Mouse (Mus musculus): ENCODE data around the gene Mapkap1.

Mapkap1 gene

DNA sequence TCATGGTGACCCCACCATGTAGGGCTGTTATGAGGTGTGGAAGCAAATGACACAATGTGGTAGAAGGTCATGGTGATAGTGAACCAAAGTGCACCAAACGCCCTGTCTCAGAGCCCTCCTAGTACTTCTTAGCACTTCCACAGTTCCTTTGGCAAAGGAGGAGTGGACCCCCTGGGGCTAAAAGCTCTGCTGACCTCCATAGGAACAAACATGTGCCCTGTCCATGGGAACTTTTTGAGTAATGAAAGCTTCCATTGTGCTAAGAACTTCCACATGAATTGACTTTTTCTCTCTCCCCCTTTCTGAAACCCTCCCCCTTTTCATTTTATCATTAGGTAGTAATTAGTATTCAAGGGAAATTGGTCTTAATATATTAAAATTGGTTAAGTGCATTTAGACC lies 164.5 kb downstream of the Mapkap1 start:
- DNase-seq (ENCODE audit: extremely low read depth, low read depth) = no peak

DNA sequence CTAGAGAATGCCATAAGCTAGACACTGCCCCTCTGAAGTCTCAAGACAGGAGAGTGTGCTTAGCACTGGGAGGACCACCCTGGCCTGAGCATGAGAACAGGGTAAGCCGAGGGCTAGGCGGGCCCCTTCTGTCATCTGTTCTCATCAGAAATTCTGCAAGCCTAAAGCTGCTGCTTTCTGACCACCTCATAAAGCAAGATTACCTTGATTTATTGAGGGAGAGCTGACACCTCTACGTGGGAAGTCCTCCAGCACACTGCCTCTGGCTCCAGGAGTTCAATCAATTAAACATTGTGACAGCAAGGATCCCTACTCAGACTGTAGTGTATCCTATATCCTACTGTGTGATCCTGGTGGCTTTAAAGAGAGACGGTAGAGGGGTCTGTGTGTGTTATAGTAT lies 166.5 kb downstream of the Mapkap1 start:
- DNase-seq (ENCODE audit: extremely low read depth, low read depth) = no peak

DNA sequence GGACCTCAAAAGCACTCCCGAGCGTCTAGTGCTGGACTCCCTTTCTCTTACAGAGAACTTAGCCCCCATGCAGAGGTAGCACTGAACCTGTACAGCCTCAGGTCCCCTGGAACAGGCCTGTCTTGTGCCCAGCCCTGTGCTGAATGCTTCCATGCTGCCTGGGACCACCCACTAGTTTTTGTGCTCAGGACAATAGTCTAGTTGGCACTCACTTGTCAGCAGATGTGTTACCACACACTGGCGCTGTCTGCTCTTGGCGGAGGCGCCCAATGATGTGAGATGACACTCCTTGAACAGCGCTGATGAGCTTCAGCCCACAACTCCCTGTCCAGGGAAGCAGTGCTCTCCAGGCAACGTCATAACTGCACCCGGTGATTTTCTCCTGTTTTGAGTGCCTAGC lies 182.0 kb downstream of the Mapkap1 start:
- no peak for DNase-seq (ENCODE audit: extremely low read depth, low read depth)

DNA sequence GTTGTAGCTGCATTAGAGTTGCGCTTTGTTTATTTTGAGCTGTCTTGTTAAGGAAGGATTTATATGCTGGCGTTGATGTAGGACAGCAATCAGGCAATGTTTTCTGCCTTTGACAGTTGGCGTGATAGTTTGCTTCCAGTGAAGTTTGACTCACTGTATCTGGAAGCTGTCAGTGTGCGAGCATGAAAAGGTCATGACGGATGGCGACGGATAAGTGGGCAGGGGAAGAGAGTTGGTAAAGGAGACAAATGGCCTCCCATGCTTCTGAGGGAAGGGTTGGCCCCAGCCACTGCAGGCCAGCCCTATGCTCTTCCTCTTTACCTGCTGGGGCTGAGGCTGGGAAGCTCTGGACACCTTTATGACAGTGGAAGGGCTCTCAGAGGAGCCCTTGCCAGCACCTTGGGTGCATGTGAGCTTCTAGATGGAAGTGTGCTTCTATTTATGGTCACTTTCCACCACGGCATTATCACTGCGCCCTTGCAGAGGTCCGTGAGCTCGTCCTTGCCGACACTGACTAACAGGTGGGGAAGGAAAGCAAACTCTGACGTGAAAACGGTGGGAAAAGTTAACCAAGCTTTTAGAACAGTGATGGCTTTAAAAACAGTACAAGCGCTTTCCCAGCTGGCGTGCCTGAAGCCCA lies 185.3 kb downstream of the Mapkap1 start:
- DNase-seq (ENCODE audit: extremely low read depth, low read depth) = no peak

DNA sequence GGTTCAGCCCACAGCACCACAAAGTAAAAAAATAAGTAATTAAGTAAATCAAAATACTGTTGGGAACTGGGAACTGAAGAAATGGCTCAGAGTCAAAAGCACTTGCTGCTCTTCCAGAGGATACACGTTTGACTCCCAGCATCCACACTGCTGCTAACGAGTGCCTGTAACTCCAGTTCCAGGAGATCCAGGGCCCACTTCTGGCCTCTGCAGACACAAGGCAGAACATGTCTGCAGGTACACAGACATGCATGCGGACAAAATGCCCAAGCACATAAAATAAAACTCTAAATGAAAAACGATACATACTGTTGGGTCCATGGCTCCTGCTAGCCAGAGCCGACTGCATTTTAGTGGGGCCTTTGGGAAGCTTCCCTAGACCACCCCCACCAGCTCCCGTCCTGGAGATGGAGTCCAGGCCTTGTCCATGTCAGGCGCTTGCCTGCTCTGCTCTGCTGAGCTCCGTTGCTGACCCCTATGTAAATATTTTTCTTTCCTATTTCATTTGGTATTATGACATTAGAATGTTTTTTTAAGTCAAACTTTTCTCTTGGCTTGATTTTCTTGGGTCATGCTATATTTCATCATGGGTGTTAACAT lies 185.9 kb downstream of the Mapkap1 start:
- DNase-seq (ENCODE audit: extremely low read depth, low read depth) = no peak

DNA sequence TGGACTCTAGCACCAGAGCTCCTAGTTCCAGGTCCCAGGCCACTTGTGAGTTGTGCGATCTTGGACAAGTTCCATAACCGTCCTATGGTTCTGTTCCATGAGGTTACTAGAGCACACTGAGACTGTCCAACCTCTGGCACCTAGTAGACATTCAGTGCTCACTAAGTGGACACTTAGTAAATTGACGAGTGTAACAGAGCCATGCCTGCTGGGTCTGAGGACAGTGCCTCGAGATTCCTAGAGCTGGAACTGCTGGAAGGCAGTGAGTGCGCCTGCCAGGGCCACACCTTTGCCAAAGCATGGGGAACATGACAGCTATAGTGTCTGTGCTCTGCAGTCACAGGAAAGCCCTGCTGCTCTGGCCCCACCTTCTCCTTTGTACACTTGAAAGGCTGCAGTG lies 187.4 kb downstream of the Mapkap1 start:
- no peak for DNase-seq (ENCODE audit: extremely low read depth, low read depth)

DNA sequence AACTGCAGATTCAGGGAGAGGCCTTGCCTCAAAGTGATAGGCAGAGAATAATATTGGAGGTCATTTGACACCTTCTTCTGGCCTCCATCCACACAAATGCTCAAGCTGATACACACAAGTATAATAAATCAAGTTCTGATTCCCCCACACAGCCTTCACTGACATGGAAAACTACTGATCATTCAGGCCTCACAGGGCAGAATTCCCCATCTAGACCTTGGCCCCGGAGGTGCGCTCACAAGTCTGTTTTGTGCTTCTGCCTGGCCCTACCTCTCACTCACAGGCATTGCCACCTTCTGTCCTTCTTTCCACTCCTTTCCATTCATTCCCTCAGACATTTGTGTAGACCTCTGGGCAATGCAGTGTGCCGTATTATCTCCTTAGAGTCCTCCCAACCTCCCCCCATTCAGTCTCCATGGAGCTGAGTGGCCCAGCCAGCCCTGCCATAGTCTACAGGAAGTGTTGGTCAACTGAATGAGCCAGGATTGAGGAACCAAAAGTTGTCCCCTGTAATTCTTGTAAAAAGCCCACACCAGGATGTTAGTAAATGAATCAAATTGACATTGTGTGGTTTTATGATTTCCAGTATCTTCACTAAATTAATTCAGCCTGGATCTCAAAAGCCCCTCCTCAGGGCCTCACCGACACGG lies 193.2 kb downstream of the Mapkap1 start:
- no peak for DNase-seq (ENCODE audit: extremely low read depth, low read depth)

DNA sequence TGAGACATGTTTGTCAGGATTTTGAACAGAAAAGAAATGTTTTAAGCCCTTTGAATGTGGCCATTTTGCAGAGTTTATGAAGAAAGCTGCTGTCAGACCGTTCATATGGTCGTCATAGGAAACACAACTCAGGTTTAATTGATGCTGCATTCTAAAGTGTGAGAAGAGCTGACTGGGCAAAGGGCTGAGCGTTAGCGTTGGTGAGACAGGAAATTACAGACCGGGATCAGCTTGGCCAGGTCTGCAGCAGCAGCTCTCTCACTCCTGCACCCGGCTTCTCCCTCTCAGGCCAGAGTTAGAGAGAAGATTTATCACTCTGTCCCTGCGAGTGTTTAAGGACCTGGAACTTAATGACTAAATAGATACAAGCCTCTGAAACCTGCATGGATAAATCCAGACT lies 194.2 kb downstream of the Mapkap1 start:
- DNase-seq (ENCODE audit: extremely low read depth, low read depth) = no peak

DNA sequence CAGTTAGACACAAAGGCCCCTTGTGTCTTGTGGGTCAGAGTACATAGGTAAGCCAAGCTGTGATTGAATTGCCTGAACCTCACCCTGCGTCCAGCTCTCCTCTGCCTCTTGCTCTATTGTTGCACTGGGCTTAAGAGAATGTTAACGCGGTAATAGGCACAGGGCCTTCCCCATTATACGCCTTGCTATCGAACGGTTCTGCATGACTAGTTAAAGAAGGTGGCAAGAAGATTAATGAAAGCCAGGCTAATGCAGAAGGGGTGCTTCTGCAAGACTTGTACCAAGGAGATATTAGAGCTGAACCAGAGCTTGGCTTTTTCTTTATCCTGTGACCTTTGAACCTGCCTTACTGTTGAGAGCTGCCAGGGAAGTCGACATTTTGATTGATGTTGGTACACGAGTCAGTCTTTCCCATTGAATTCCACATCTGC lies 195.6 kb downstream of the Mapkap1 start:
- no peak for DNase-seq (ENCODE audit: extremely low read depth, low read depth)

DNA sequence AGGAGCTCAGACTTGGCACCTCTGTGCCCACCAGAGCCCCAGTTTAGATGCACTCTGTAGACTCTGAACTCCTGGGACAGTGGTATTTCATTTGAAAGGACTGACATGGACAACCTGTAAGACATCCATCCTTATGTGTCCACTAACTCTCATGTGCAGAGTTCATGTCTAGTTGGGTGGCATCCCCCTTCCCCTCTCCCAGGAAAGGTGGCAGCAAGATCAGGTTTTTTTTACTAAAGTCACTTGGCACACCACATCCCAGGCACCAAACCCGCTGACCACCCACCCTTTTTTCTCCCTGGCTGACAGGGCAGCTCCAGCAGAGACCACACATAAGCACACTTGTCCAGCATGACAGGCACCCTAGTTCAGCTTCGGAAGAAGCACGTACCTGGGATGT lies 196.3 kb downstream of the Mapkap1 start:
- no peak for DNase-seq (ENCODE audit: extremely low read depth, low read depth)

DNA sequence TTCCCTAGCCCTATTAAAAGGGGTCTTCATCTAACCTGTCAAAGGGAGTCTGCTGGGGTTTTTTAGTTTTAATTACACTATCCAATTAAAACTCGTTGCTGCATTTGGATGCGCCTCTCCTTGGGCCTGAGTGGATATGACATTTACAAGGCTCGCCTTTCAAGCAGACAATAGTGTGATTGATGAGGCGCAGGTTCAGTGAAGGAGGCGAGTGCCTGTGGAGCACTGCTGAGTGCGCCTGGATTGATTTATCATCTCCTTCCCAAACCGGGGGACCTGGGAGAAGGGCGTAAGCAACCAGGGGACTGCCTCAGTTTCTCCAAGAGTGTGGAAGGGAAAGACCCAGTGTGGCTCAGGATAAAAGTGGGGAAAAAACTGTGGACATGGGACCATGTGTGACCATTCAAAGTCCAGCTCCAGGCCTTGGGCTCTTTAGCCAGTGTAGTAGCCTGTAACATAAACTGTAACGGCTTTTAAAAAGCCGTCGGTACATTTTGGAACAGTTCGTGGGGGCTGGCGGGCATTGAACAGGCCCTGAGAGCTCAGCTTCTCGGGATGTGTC lies 197.2 kb downstream of the Mapkap1 start:
- DNase-seq (ENCODE audit: extremely low read depth, low read depth) = no peak

DNA sequence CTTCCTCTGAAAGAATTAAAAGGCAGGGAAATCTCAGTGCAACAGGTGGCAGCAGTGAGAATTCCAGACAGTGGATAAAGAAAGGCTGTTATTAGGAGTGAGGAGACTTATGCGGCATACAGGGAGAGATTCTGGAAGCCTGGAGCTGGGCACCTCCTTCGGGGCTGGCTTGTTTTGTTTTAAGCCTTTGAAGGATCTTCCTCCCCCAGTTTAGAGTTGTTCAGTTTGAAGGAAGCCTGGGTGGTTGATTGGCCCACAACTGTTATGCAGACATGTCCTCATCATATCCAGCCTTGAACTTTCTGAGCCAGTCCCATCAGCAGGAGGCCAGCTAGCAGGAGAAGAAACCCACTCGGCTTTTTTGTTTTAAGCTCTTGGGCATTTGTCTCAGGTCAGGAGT lies 198.5 kb downstream of the Mapkap1 start:
- no peak for DNase-seq (ENCODE audit: extremely low read depth, low read depth)

DNA sequence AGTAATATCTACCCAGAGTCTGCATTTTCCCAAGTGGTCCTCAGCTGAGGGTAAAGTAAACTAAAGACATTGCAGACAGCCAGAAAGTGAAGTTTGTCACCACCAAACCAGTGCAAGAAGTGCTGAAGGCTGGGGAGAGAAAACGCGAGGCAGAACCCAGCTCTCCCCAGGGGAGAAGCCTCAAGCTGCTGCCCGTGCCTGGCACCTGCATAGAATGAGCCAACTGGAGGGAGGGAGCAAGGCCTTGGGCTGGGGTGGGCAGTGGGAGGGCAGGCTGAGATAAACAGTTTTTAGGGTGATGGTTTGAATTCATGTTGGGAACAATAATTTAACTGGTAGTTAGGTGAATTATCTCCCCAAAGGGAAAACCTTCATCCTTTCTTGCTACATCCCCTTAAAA lies 202.3 kb downstream of the Mapkap1 start:
- no peak for DNase-seq (ENCODE audit: extremely low read depth, low read depth)

DNA sequence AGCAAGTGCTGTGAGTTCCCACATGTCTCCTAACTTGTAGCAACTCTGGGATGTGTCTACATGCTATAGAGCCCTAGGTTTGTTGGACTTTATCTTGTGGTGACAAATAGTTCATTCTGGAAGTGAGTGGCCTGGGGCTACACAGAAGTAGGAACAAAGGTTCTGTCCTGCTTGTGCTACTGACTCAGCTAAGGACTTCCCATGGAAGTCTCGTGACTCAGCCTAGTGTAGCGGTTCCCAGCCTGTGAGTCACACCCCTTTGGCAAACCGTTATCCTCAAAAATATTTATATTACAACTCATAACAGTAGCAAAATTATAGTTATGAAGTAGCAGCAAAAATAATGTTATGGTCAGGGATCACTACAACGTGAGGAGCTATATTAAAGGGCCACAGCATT lies 202.9 kb downstream of the Mapkap1 start:
- no peak for DNase-seq (ENCODE audit: extremely low read depth, low read depth)

DNA sequence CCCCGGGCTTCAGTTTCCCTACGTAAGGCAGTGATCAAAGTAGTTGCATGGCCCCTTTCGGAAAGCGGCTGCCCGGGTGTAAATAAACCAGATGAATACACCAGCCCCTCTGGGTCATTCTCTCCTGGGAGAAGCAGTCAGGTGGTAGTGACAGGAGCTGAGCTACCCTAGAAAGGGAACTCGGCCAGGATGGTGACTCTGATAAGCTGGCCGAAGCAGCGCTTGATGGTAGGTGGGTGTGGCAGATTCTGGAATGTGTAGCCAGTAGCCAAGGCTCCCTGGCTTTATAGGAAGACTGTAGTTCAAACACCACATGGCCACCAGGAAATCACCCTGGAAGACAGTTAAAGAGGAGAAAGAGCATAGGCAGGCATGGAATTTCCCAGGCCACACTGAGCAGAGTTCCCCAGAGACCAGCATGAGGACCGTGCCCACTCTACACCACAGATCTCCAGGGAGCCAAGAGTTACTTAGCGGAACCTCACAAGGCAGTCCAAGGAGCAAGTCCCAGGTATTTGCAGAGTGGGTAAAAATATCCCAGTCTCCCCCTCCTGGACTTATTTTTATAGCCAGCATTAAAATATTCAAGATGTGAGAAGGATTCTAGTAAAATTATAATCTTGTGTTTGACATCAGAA lies 214.3 kb downstream of the Mapkap1 start:
- no peak for DNase-seq (ENCODE audit: extremely low read depth, low read depth)

DNA sequence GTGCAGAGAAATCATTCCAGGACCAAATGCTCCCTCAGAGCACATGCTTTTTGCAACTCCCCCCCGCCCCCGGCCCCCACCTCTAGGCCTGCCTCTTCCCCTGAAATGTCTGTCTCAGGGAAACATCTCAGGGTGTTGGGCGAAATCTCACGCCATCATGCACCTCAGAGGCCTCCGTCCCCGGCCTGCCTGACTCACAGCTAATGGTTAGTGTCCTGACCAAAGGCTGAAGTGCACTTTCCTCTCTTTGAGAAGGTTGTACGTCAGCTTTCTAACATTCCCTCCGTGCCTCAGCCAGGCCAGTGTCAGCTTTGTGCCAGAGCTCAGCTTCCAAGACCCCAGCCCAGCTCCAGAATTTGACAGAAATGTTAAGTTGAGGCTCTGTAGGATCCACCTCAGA lies 214.9 kb downstream of the Mapkap1 start:
- DNase-seq (ENCODE audit: extremely low read depth, low read depth) = no peak

DNA sequence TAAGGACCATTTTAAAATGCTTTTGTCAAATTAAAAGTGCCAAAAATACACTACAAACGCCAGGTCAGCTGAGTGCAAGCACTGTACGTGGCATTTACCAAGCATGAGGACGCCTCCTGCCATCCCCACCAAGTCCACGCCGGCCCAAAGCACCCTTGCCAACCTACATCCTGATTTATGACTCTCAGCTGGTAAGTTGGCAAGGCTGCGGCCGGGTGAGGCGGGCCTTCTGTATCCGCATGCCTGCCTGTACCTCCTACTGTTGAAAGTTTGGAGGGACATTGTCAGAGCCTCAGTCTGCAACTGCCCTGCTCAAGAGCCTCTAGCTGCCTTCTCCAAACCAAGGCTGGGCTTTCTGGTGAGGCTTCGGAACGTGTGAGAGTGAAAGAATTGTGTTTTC lies 215.9 kb downstream of the Mapkap1 start:
- DNase-seq (ENCODE audit: extremely low read depth, low read depth) = no peak

DNA sequence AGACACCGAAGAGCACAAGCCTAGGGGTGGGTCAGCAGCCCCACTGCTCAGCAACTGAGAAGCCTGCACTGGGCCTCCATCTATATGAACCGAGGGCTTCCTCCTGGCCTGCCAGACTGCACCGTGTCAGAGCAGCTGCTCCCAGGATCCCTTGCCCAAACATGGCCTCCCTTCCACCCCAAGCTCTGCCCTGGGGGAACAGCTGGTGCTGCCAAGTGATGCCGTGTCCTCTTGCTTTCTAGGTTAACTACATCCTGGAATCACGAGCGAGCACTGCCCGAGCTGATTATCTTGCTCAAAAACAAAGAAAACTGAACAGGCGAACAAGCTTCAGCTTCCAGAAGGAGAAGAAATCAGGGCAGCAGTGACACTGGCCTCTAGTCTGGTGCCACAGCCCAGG lies 216.6 kb downstream of the Mapkap1 start:
- DNase-seq (ENCODE audit: extremely low read depth, low read depth) = no peak

DNA sequence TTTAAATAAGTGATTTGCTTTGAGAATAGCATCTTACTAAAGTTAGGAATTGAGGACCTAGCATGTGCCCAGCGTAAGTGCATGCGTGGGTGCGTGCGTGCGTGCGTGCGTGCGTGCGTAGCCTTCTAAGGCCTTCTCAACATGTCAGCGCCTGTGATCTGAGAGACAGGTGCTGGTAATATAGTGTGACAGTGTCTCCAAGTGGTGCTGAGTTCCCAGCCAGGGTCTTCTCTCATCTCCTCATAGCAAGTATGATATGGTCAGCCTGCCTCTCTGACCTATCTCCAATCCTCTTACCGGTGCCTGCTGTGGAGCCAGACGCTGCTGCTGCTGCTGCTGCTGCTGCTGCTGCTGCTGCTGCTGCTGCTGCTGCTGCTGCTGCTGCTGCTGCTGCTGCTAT lies 217.5 kb downstream of the Mapkap1 start:
- DNase-seq (ENCODE audit: extremely low read depth, low read depth) = no peak

DNA sequence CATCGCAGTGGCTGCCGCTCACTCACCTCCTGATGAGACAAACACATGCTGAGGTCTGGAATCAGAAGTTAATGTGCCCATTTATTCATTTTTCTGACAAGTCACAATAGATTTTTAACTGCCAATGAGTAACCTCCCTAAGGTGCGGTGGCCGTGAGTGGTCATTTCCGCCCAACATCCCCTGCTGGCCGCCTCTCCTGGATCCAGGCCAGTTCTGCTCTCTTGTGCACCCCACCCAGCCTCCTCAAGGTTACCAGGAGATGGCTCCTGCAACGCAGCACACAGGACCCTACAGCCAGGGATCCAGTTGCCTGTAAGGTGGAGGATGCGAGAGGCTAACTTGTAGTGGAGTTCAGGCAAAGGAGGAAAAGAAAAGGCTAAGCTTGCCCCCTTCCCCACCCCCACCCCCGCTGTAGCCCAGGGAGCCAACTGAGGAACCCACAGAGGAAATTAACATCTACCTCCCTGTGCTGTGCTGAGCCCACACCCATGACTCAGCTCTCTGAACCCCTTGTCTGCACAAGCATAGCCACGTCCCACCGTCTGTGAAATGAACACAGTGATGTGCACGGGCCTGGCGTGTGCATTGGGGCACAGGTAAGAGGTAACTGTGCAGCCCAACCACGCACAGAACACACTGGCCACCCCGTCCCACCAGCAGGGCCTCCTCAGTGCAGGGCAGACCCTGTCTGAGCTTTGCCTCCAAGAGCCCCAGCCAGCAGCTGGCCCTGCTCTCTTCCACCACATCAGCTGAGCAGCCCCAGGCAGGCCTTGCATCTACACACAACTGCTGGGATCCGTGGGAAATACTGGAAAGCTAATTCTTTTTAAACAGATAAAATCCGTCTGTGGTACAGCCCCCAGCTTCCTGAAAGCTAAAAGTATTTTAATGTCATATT lies 221.0 kb downstream of the Mapkap1 start:
- DNase-seq (ENCODE audit: extremely low read depth, low read depth) = no peak

DNA sequence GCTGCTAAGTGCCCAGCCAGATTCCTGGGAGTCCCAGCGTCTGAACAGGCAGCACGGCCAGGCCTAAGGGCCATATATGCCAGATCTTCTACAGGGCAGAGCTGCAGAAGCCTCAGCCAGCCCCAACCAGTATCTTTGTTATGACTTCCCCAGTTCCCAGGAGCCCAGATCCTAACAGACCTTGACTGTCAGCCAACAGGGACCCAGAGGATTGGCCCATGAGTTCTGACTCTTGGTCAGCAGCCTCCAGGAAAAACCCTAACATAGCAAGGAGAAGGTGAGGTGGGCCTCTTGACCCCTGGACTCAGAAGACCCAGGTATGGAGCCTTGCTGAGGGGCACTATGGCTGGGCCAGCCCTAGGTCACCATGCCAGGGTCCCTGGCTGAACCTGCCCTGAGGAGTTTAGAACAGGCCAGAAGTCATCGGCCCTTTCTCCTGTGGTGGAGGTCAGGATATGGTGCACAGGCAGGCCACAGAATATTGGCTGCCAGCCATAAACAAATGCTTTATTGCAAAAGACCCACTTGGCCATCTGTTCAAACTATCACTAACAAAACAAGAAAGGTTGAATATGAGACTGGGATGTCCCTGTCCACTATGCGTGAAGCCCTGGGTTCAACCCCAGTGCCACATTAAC lies 222.5 kb downstream of the Mapkap1 start:
- no peak for DNase-seq (ENCODE audit: extremely low read depth, low read depth)
